Mouse (Mus musculus) MEL (cell line): Measurements from ENCODE around the gene 1190005I06Rik. TPM values are rescaled to one million over a fixed set of nuclear protein-coding genes. Genes with fewer than 3 reads are reported as not detected.
A peak's percentile ranks its signal among the peaks of the same experiment; 100 is the strongest.

Source experiments
- DNase-seq: peaks from one replicate; pipeline ENCODE4 v3.0.0; 2011; ENCODE audit warnings: low read depth, low spot score
- H3K27ac ChIP-seq: 2 replicates; pipeline ENCODE4 v1.5.1; 2012; ENCODE audit warnings: low read depth, mild to moderate bottlenecking, control low read depth, low read length, moderate library complexity; ENCODE audit not compliant: control insufficient read depth
- H3K27me3 ChIP-seq, 2 experiments: fragments of 150-350 bp in 1 of 2; sonication (generic) in 1 of 2; 2 replicates each; pipeline ENCODE4 v1.6.1; 2012; ENCODE audit warnings: low read length in 2 of 2, mild to moderate bottlenecking in 2 of 2, improper control_type of control experiment in 1 of 2, moderate library complexity in 1 of 2; ENCODE audit not compliant: insufficient read depth in 2 of 2, control insufficient read depth in 1 of 2
- H3K36me3 ChIP-seq, 2 experiments: 2 replicates each; pipeline ENCODE4 v1.6.1; 2012 to 2014; ENCODE audit warnings: low read length in 2 of 2, improper control_type of control experiment in 1 of 2, inconsistent platforms in 1 of 2, mild to moderate bottlenecking in 1 of 2; ENCODE audit not compliant: insufficient read depth in 2 of 2, control insufficient read depth in 1 of 2
- H3K4me1 ChIP-seq, 2 experiments: fragments of 150-350 bp in 1 of 2; sonication (generic) in 1 of 2; 2 replicates each; pipeline ENCODE4 v1.6.1; 2012; ENCODE audit warnings: low read length in 2 of 2, improper control_type of control experiment in 1 of 2, mild to moderate bottlenecking in 1 of 2; ENCODE audit not compliant: insufficient read depth in 2 of 2, control insufficient read depth in 1 of 2
- H3K4me3 ChIP-seq, 2 experiments: fragments of 150-350 bp in 1 of 2; sonication (generic) in 1 of 2; 2 replicates each; pipeline ENCODE4 v1.5.1; 2012; ENCODE audit warnings: low read depth in 2 of 2, low read length in 2 of 2, mild to moderate bottlenecking in 2 of 2, moderate library complexity in 2 of 2, control low read depth in 1 of 2, improper control_type of control experiment in 1 of 2; ENCODE audit not compliant: control insufficient read depth in 1 of 2, insufficient read depth in 1 of 2
- H3K79me2 ChIP-seq: 2 replicates; pipeline ENCODE4 v1.6.1; 2012; ENCODE audit warnings: mild to moderate bottlenecking, low read length, moderate library complexity; ENCODE audit not compliant: control insufficient read depth, poor library complexity, insufficient read depth
- H3K9ac ChIP-seq: 2 replicates; pipeline ENCODE4 v1.6.1; 2012; ENCODE audit warnings: low read depth, mild to moderate bottlenecking, control low read depth, low read length, moderate library complexity; ENCODE audit not compliant: control insufficient read depth, poor library complexity, severe bottlenecking
- H3K9me3 ChIP-seq: fragments of 150-350 bp; sonication (generic); replicated peaks from 2 replicates; pipeline ENCODE4 v1.6.1; 2012; ENCODE audit warnings: mild to moderate bottlenecking, low read length, improper control_type of control experiment, moderate library complexity; ENCODE audit not compliant: insufficient read depth
- BHLHE40 ChIP-seq: IDR thresholded peaks from 2 replicates; pipeline ENCODE4 v1.6.1; 2012; ENCODE audit warnings: low read depth, mild to moderate bottlenecking, inconsistent platforms, low read length, improper control_type of control experiment, borderline replicate concordance
- CHD1 ChIP-seq: IDR thresholded peaks from 2 replicates; pipeline ENCODE4 v1.6.1; 2012; ENCODE audit warnings: low read depth, mild to moderate bottlenecking, inconsistent platforms, low read length, improper control_type of control experiment
- CTCF ChIP-seq, 3 experiments: IDR thresholded peaks in 2 of 3; conservative IDR thresholded peaks in 1 of 3; 2 replicates each; pipeline ENCODE4 v1.5.1; 2011 to 2012; ENCODE audit warnings: low read length in 3 of 3, low read depth in 2 of 3, mild to moderate bottlenecking in 2 of 3, improper control_type of control experiment in 1 of 3, inconsistent platforms in 1 of 3, mixed read lengths in 1 of 3, moderate library complexity in 1 of 3; ENCODE audit not compliant: control insufficient read depth in 1 of 3, insufficient read depth in 1 of 3, poor library complexity in 1 of 3, severe bottlenecking in 1 of 3
- E2F4 ChIP-seq: IDR thresholded peaks from 2 replicates; pipeline ENCODE4 v1.6.1; 2011; ENCODE audit warnings: low read depth, low read length, improper control_type of control experiment, borderline replicate concordance
- EP300 ChIP-seq, 2 experiments: IDR thresholded peaks; 2 replicates each; pipeline ENCODE4 v1.6.1; 2011; ENCODE audit warnings: improper control_type of control experiment in 2 of 2, low read length in 2 of 2, low read depth in 1 of 2, mild to moderate bottlenecking in 1 of 2
- ETS1 ChIP-seq: IDR thresholded peaks from 2 replicates; pipeline ENCODE4 v1.6.1; 2012; ENCODE audit warnings: low read depth, mild to moderate bottlenecking, inconsistent platforms, low read length, improper control_type of control experiment, moderate library complexity
- GABPA ChIP-seq: IDR thresholded peaks from 2 replicates; pipeline ENCODE4 v1.6.1; 2012; ENCODE audit warnings: low read depth, mild to moderate bottlenecking, inconsistent platforms, low read length, improper control_type of control experiment, moderate library complexity
- GATA1 ChIP-seq: IDR thresholded peaks from 2 replicates; pipeline ENCODE4 v1.6.1; 2011; ENCODE audit warnings: low read depth, low read length, improper control_type of control experiment
- HCFC1 ChIP-seq: IDR thresholded peaks from 2 replicates; pipeline ENCODE4 v1.6.1; 2012; ENCODE audit warnings: low read depth, mild to moderate bottlenecking, inconsistent platforms, low read length, improper control_type of control experiment, moderate library complexity
- JUND ChIP-seq: IDR thresholded peaks from 2 replicates; pipeline ENCODE4 v1.6.1; 2011; ENCODE audit warnings: low read depth, mild to moderate bottlenecking, improper control_type of control experiment, low read length
- KAT2A ChIP-seq: conservative IDR thresholded peaks from 2 replicates; pipeline ENCODE4 v1.6.1; 2012; ENCODE audit warnings: low read depth, low read length, improper control_type of control experiment, inconsistent platforms
- MAFK ChIP-seq: IDR thresholded peaks from 2 replicates; pipeline ENCODE4 v1.6.1; 2011; ENCODE audit warnings: low read depth, mild to moderate bottlenecking, low read length, improper control_type of control experiment, borderline replicate concordance
- MAX ChIP-seq: IDR thresholded peaks from 2 replicates; pipeline ENCODE4 v1.6.1; 2011; ENCODE audit warnings: low read length, improper control_type of control experiment
- MEF2A ChIP-seq: IDR thresholded peaks from 2 replicates; pipeline ENCODE4 v1.6.1; 2014; ENCODE audit warnings: low read depth, mild to moderate bottlenecking, inconsistent platforms, low read length, improper control_type of control experiment; ENCODE audit not compliant: poor library complexity, insufficient replicate concordance, severe bottlenecking; ENCODE audit errors: extremely low read depth
- MXI1 ChIP-seq: IDR thresholded peaks from 2 replicates; pipeline ENCODE4 v1.6.1; 2011; ENCODE audit warnings: mild to moderate bottlenecking, low read depth, low read length, improper control_type of control experiment
- MYB ChIP-seq: IDR thresholded peaks from 2 replicates; pipeline ENCODE4 v1.6.1; 2011; ENCODE audit warnings: mild to moderate bottlenecking, low read depth, low read length, improper control_type of control experiment
- MYC ChIP-seq: IDR thresholded peaks from 2 replicates; pipeline ENCODE4 v1.6.1; 2011; ENCODE audit warnings: low read depth, mild to moderate bottlenecking, low read length, improper control_type of control experiment, moderate library complexity
- POLR2A ChIP-seq, 2 experiments: IDR thresholded peaks; 2 replicates each; pipeline ENCODE4 v1.6.1; 2011 to 2012; ENCODE audit warnings: low read length in 2 of 2, mild to moderate bottlenecking in 2 of 2, control low read depth in 1 of 2, improper control_type of control experiment in 1 of 2, low read depth in 1 of 2, moderate library complexity in 1 of 2; ENCODE audit not compliant: control insufficient read depth in 1 of 2, insufficient read depth in 1 of 2, poor library complexity in 1 of 2
- POLR2AphosphoS2 ChIP-seq: IDR thresholded peaks from 2 replicates; pipeline ENCODE4 v1.6.1; 2011; ENCODE audit warnings: low read length, improper control_type of control experiment
- SIN3A ChIP-seq: IDR thresholded peaks from 2 replicates; pipeline ENCODE4 v1.6.1; 2012; ENCODE audit warnings: low read length, improper control_type of control experiment, inconsistent platforms
- SMC3 ChIP-seq: IDR thresholded peaks from 2 replicates; pipeline ENCODE4 v1.6.1; 2011; ENCODE audit warnings: low read depth, low read length, improper control_type of control experiment
- TAL1 ChIP-seq: IDR thresholded peaks from 2 replicates; pipeline ENCODE4 v1.6.1; 2012; ENCODE audit warnings: mild to moderate bottlenecking, inconsistent platforms, low read length, moderate library complexity, mixed read lengths
- TBP ChIP-seq: IDR thresholded peaks from 2 replicates; pipeline ENCODE4 v1.8.0; 2011; ENCODE audit warnings: low read depth, low read length, improper control_type of control experiment
- TCF12 ChIP-seq: IDR thresholded peaks from 2 replicates; pipeline ENCODE4 v1.6.1; 2014; ENCODE audit warnings: low read depth, mild to moderate bottlenecking, inconsistent platforms, low read length, improper control_type of control experiment, moderate library complexity
- UBTF ChIP-seq: IDR thresholded peaks from 2 replicates; pipeline ENCODE4 v1.6.1; 2012; ENCODE audit warnings: low read depth, mild to moderate bottlenecking, inconsistent platforms, low read length, improper control_type of control experiment, moderate library complexity, borderline replicate concordance; ENCODE audit not compliant: insufficient read depth
- USF1 ChIP-seq: IDR thresholded peaks from 2 replicates; pipeline ENCODE4 v1.6.1; 2014; ENCODE audit warnings: low read depth, mild to moderate bottlenecking, inconsistent platforms, low read length, improper control_type of control experiment, moderate library complexity
- USF2 ChIP-seq, 2 experiments: IDR thresholded peaks; 2 replicates each; pipeline ENCODE4 v1.6.1; 2011 to 2012; ENCODE audit warnings: improper control_type of control experiment in 2 of 2, low read length in 2 of 2, borderline replicate concordance in 1 of 2, inconsistent platforms in 1 of 2, low read depth in 1 of 2, mild to moderate bottlenecking in 1 of 2; ENCODE audit not compliant: insufficient read depth in 1 of 2
- ZC3H11A ChIP-seq: IDR thresholded peaks from 2 replicates; pipeline ENCODE4 v1.6.1; 2012; ENCODE audit warnings: low read depth, mild to moderate bottlenecking, inconsistent platforms, low read length, improper control_type of control experiment
- ZNF384 ChIP-seq: IDR thresholded peaks from 2 replicates; pipeline ENCODE4 v1.6.1; 2012; ENCODE audit warnings: low read depth, mild to moderate bottlenecking, inconsistent platforms, low read length, improper control_type of control experiment
- polyA plus RNA-seq, 2 experiments: library from polyadenylated mRNA; stranded (reverse) in 1 of 2; unstranded in 1 of 2; fragments of >175 nt in 1 of 2; fragments of >200 nt in 1 of 2; gene quantifications; 2 replicates each; pipeline versions ENCODE4 v1.2.1 to v1.2.4; 2012; ENCODE audit warnings: low replicate concordance in 2 of 2, low read depth in 1 of 2; ENCODE audit not compliant: insufficient read length in 2 of 2, insufficient read depth in 1 of 2, missing spikeins in 1 of 2
- total RNA-seq: library from RNA; depleted of rRNA; stranded (reverse); fragments of 300-350 nt; gene quantifications from 2 replicates; pipeline ENCODE4 v1.2.3, GENCODE M21; 2012

Gene 1190005I06Rik
- total and polyA plus RNA-seq, 3 experiments: 2.1 to 2.3 TPM; not detected in 1

DNA sequence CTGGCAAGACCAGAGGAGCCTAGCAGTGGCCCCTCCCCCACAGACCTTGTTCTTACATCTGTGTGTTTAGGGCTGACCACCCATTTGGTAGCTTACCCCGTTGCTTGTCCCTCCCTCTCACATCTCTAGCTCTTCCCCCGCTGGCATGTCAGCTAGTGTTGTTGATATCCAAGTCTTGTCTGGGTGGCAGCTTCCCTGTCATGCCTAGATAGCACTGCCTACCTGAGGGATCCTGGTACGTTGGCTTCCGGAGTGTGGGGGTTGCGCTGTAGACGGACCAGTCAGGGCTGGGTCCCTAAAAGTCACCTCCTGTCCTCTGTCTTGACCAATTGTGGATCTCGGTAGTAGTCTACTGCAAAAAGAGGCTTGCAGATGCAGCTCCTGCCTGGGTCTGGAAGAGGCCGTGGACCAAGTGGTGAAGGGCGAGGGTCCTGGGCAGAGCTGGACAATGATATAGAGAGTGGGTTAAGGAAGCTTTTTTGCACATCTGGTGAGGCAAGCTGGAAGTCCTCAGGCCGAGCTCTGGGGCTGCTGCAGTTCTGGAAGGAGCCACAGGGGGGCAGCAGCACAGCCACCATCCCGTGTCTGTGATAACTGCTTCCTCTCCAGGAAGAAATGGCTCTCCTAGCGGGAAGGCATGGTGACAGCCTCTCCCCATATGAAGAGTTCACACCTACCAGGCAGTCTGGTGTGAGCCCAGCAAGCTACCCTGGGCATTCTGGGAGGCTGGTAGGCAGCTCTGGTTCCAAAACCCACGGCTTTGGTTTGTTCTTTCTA is 77.3 kb downstream of the 1190005I06Rik start (continued):
- TF ChIP-seq EP300 (IDR thresholded peaks at IDR 0.05; ENCODE audit: low read depth in 1 of 2, low read length in 2 of 2) (no peak), MYB (no peak), KAT2A (no peak), MEF2A (no peak), POLR2AphosphoS2 (0 out of 2 replicates have a peak, but pooled peaks have one; percentile 14), GATA1 (no peak), POLR2A (IDR thresholded peaks at IDR 0.05; ENCODE audit: control insufficient read depth in 1 of 2, insufficient read depth in 1 of 2, low read depth in 1 of 2, low read length in 2 of 2, poor library complexity in 1 of 2) (no peak; a peak in 1 of 4 replicates), MYC (no peak), CTCF (IDR thresholded peaks at IDR 0.05 in 2 of 3, conservative IDR thresholded peaks at IDR 0.05 in 1 of 3; ENCODE audit: control insufficient read depth in 1 of 3, insufficient read depth in 1 of 3, low read depth in 2 of 3, low read length in 3 of 3, poor library complexity in 1 of 3, severe bottlenecking in 1 of 3) (peak; percentile 76 to 97 (median 90)), ETS1 (no peak), GABPA (no peak), TAL1 (no peak), MXI1 (no peak), MAFK (no peak), JUND (no peak), SIN3A (peak; percentile 39; the same call in 1 of the 2 replicates), CHD1 (no peak), TCF12 (no peak), HCFC1 (no peak), TBP (no peak), USF1 (no peak)

DNA sequence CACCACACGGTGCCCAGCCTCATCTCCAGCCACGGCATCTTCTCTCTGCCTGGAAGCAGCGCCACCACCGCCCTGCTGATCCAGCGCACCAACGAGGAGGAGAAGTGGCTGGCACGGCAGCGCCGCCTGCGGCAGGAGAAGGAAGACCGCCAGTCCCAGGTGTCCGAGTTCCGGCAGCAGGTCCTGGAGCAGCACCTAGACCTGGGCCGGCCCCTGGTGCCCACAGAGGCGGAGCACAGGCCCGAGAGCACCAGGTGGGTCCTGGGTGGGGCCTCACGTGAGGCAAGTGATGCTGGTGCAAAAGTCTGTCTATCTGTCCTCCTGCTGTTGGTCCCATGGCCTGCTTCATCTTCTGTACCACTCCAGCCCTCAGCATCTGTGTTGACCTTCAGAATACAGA is 78.3 kb downstream of the 1190005I06Rik start:
- Histone ChIP-seq H3K4me3 (no peak overlapping the region), H3K36me3 (peaks cover 8 to 29% of the 10 kb centered on the region in 2 experiments), H3K9ac (no peak overlapping the region), H3K27me3 (no peaks in the 10 kb centered on the region), H3K9me3 (no peaks in the 10 kb centered on the region), H3K79me2 (peaks cover 3% of the 10 kb centered on the region), H3K27ac (no peak overlapping the region), H3K4me1 (peaks cover 0 to 5% of the 10 kb centered on the region in 2 experiments; a peak in 2 of 4 replicates)
- TF ChIP-seq BHLHE40: no peak
- TF ChIP-seq UBTF: no peak
- no peak for TF ChIP-seq MYC
- TF ChIP-seq HCFC1: no peak
- no peak for TF ChIP-seq CHD1
- no peak for TF ChIP-seq E2F4
- no peak for TF ChIP-seq KAT2A
- TF ChIP-seq ETS1: no peak
- no peak for TF ChIP-seq GATA1
- no peak for TF ChIP-seq SIN3A
- TF ChIP-seq TBP: no peak
- no peak for TF ChIP-seq ZNF384
- no peak for TF ChIP-seq ZC3H11A
- no peak for TF ChIP-seq JUND
- no peak for TF ChIP-seq MEF2A
- no peak for TF ChIP-seq MAFK
- no peak for TF ChIP-seq CTCF (IDR thresholded peaks at IDR 0.05 in 2 of 3, conservative IDR thresholded peaks at IDR 0.05 in 1 of 3; ENCODE audit: control insufficient read depth in 1 of 3, insufficient read depth in 1 of 3, low read depth in 2 of 3, low read length in 3 of 3, poor library complexity in 1 of 3, severe bottlenecking in 1 of 3)
- no peak for TF ChIP-seq USF2 (IDR thresholded peaks at IDR 0.05; ENCODE audit: borderline replicate concordance in 1 of 2, insufficient read depth in 1 of 2, low read depth in 1 of 2, low read length in 2 of 2)
- no peak for TF ChIP-seq SMC3
- no peak for TF ChIP-seq MAX
- DNase-seq: no peak
